Mouse (Mus musculus): ENCODE measurements around the gene Rnf123. TPM values are rescaled to one million over a fixed set of nuclear protein-coding genes. Genes with fewer than 3 reads are reported as not detected.
A peak's percentile ranks its signal among the peaks of the same experiment; 100 is the strongest.

The Rnf123 gene
- polyA plus RNA-seq, 1 experiment = 82.8 TPM

DNA sequence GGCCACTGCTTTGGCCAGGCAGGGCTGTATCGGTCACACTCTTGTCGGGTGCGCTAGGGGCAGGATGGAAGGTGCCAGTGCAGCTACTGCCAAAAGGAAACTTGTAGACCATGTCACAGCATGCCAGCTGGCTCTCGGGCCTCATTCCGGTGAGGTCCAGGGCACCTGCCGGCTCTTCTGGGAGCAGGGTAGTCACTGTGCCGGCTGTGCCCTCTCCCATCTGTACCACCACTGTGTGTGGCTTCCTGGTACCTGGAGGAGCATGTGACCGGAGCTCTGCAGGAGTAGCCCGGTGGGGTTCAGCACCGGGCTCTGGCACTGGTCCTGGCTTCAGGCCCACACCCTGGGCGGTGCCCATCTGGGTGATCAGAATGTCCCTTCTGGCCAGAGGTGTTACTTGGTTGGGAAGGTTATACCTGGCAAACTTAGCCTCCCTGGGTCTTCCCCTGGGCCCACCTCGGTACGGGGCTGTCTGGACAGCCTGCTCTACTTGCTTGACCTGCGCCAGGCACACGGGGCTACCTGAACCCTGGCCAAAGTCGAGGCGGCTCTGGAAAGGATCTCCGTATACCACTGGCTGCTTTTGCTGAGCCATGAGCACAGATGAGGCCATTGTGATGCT is 29.7 kb upstream of the Rnf123 start:
- Histone ChIP-seq H3K4me1 (ENCODE audit: control insufficient read depth, insufficient read depth, low read length) (peaks cover 14% of the 10 kb centered on the region), H3K36me3 (ENCODE audit: control insufficient read depth, insufficient read depth, low read length) (no peaks in the 10 kb centered on the region), H3K27ac (ENCODE audit: control insufficient read depth, insufficient read depth, low read depth, low read length) (no peak overlapping the region), H3K27me3 (ENCODE audit: control insufficient read depth, insufficient read depth, low read length) (no peaks in the 10 kb centered on the region), H3K4me3 (ENCODE audit: control insufficient read depth, low read depth, low read length) (no peak overlapping the region)
- no peak for TF ChIP-seq CTCF (IDR thresholded peaks at IDR 0.05; ENCODE audit: control insufficient read depth, insufficient read depth, insufficient replicate concordance, low read depth, low read length)
- no peak for TF ChIP-seq POLR2A (IDR thresholded peaks at IDR 0.05; ENCODE audit: control insufficient read depth, low read depth, low read length)

DNA sequence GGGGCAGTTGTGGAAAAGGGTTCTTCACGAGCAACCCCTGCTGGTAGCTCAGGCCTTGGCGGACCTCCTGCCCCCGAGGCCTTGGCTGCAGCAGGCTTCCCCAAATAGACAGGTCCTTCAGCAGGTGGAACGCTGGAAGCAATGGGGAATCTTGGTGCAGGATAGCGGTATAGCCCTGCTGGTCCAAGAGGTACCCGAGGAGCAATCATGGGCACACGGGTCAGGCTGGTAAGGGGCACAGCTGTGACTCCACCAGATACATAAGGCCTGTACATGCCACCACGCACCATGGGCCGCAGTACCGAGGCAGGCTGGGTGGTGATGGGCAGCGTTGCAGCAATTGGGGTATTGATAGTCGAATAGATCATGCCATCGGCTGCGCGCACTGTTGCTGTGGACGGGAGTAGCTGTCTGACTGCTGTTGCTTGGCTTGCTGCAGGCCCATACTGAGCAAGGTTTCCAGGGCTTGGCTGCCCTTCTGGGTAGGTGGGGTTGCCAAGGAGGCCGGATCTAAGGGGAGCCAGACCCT is 28.5 kb upstream of the Rnf123 start:
- H3K27me3 ChIP-seq (ENCODE audit: control insufficient read depth, insufficient read depth, low read length) = no peaks in the 10 kb centered on the region
- no peak overlapping the region for H3K27ac ChIP-seq (ENCODE audit: control insufficient read depth, insufficient read depth, low read depth, low read length)
- peaks cover 22% of the 10 kb centered on the region for H3K4me1 ChIP-seq (ENCODE audit: control insufficient read depth, insufficient read depth, low read length)
- no peak for TF ChIP-seq POLR2A (IDR thresholded peaks at IDR 0.05; ENCODE audit: control insufficient read depth, low read depth, low read length)
- TF ChIP-seq CTCF (IDR thresholded peaks at IDR 0.05; ENCODE audit: control insufficient read depth, insufficient read depth, insufficient replicate concordance, low read depth, low read length) = no peak
- H3K36me3 ChIP-seq (ENCODE audit: control insufficient read depth, insufficient read depth, low read length) = no peaks in the 10 kb centered on the region
- no peak overlapping the region for H3K4me3 ChIP-seq (ENCODE audit: control insufficient read depth, low read depth, low read length)

DNA sequence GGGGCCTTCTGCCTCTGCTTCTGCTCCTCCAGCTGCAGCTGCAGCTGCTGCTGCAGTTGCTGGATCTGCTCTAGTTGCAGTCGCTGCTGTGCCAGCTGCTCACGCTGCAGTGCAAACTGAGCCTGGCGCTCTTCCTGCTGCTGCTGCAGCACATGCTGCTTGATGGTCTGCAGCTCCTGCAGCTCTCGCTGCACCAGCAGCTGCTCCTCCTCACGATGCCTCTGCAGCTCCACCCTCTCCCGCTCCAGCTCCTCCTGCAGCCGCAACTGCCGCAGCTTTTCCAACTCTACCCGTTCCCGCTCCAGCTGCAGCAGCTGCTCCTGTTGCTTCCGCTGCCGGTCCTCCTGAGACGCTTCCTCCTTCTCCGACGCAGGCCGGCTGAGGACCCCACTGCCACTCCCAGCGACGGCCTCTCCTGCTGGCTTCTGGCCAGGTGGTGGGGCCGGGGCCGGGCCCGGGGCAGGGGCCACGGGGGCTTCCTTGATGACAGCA is 28.0 kb upstream of the Rnf123 start:
- Histone ChIP-seq H3K27ac (ENCODE audit: control insufficient read depth, insufficient read depth, low read depth, low read length) (no peak overlapping the region), H3K27me3 (ENCODE audit: control insufficient read depth, insufficient read depth, low read length) (no peaks in the 10 kb centered on the region), H3K4me1 (ENCODE audit: control insufficient read depth, insufficient read depth, low read length) (peaks cover 26% of the 10 kb centered on the region), H3K4me3 (ENCODE audit: control insufficient read depth, low read depth, low read length) (no peak overlapping the region), H3K36me3 (ENCODE audit: control insufficient read depth, insufficient read depth, low read length) (no peaks in the 10 kb centered on the region)
- no peak for TF ChIP-seq CTCF (IDR thresholded peaks at IDR 0.05; ENCODE audit: control insufficient read depth, insufficient read depth, insufficient replicate concordance, low read depth, low read length)
- TF ChIP-seq POLR2A (IDR thresholded peaks at IDR 0.05; ENCODE audit: control insufficient read depth, low read depth, low read length) = no peak

DNA sequence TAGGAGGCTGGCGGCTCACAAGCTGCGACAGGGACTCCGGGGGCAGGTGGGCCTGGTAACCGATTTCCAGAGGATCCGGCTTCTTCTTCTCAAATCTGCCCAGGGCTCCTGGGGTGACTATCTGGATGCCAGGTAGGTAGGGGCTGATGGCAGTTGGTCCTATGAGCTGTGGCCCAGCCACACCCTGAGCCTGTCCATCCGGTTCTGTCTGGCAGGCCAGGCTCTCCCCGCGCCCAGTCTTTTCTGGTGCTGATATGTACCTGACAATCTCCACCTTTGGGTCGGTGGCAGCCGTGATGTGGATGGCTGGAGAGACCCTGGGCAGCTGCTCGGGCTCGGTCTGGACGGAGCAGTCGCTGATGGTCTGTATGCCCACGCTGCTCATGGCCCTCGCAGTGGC is 27.0 kb upstream of the Rnf123 start:
- Histone ChIP-seq H3K4me1 (ENCODE audit: control insufficient read depth, insufficient read depth, low read length) (peaks cover 25% of the 10 kb centered on the region), H3K27me3 (ENCODE audit: control insufficient read depth, insufficient read depth, low read length) (no peaks in the 10 kb centered on the region), H3K4me3 (ENCODE audit: control insufficient read depth, low read depth, low read length) (no peak overlapping the region), H3K27ac (ENCODE audit: control insufficient read depth, insufficient read depth, low read depth, low read length) (no peak overlapping the region), H3K36me3 (ENCODE audit: control insufficient read depth, insufficient read depth, low read length) (no peaks in the 10 kb centered on the region)
- TF ChIP-seq POLR2A (IDR thresholded peaks at IDR 0.05; ENCODE audit: control insufficient read depth, low read depth, low read length) = no peak
- no peak for TF ChIP-seq CTCF (IDR thresholded peaks at IDR 0.05; ENCODE audit: control insufficient read depth, insufficient read depth, insufficient replicate concordance, low read depth, low read length)

DNA sequence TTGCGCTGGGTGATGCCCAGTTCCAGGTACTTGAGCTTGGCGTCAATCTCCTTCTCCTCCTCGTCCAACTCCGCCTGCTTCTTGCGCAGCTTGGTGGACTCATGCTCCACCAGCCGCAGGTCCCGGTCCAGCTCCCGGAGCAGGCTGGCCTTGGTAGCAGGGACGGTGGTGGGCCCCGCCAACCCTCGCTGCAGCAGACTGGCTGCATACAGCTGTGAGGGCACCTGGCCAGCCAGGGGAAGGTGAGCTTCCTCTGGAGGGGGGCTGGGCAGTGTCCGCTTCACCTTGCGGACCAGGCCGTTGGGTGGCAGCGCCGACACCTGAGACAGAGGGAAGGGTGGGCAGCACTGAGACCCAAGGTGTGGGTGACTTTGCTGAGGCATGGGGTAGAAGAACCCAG is 24.7 kb upstream of the Rnf123 start:
- H3K4me3 ChIP-seq (ENCODE audit: control insufficient read depth, low read depth, low read length) = no peak overlapping the region
- H3K4me1 ChIP-seq (ENCODE audit: control insufficient read depth, insufficient read depth, low read length) = peaks cover 12% of the 10 kb centered on the region
- no peaks in the 10 kb centered on the region for H3K36me3 ChIP-seq (ENCODE audit: control insufficient read depth, insufficient read depth, low read length)
- no peak overlapping the region for H3K27ac ChIP-seq (ENCODE audit: control insufficient read depth, insufficient read depth, low read depth, low read length)
- H3K27me3 ChIP-seq (ENCODE audit: control insufficient read depth, insufficient read depth, low read length) = no peaks in the 10 kb centered on the region
- TF ChIP-seq CTCF (IDR thresholded peaks at IDR 0.05; ENCODE audit: control insufficient read depth, insufficient read depth, insufficient replicate concordance, low read depth, low read length) (no peak), POLR2A (IDR thresholded peaks at IDR 0.05; ENCODE audit: control insufficient read depth, low read depth, low read length) (no peak)

DNA sequence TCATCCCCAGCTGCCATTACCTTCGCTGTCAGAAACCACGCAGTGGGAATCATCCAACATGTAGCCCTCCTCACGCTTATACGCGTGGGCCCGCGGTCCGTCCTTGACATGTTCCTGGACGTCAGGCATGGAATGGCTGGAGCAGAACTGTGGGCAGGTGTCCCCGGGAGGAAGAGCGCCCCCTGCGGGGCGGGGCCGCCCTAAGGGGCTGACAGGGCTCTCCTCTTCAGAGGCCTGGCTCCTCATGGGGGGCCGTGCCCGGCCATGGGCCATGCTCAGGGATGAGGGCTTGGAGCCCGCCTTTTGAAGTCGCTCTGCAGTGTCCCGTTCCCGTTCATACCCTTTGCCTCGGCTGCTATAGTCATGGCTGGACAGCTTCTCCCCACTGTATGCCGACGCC is 22.9 kb upstream of the Rnf123 start:
- Histone ChIP-seq H3K36me3 (ENCODE audit: control insufficient read depth, insufficient read depth, low read length) (no peaks in the 10 kb centered on the region), H3K4me3 (ENCODE audit: control insufficient read depth, low read depth, low read length) (peak overlapping the region; percentile 44), H3K27ac (ENCODE audit: control insufficient read depth, insufficient read depth, low read depth, low read length) (no peak overlapping the region), H3K4me1 (ENCODE audit: control insufficient read depth, insufficient read depth, low read length) (peaks cover 12% of the 10 kb centered on the region), H3K27me3 (ENCODE audit: control insufficient read depth, insufficient read depth, low read length) (no peaks in the 10 kb centered on the region)
- TF ChIP-seq POLR2A (IDR thresholded peaks at IDR 0.05; ENCODE audit: control insufficient read depth, low read depth, low read length) = no peak
- TF ChIP-seq CTCF (IDR thresholded peaks at IDR 0.05; ENCODE audit: control insufficient read depth, insufficient read depth, insufficient replicate concordance, low read depth, low read length) = peak; percentile 29; the same call in 1 of the 2 replicates

DNA sequence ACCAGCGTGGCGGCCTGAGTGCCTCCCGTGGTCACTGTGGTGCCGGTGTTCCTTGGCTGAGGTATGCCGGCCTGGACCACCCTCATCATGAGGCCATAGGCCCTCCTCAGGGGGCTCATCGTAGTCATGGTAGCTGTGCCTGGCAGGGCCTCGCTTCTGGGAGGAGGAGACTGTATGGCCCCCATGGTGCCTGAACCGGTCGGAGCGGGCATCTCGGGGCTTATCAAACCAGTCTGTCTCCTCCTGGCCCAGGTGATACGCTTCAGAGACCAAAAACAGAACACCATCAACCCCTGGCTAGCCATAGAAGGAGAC is 22.4 kb upstream of the Rnf123 start:
- Histone ChIP-seq H3K4me1 (ENCODE audit: control insufficient read depth, insufficient read depth, low read length) (peaks cover 12% of the 10 kb centered on the region), H3K36me3 (ENCODE audit: control insufficient read depth, insufficient read depth, low read length) (no peaks in the 10 kb centered on the region), H3K27ac (ENCODE audit: control insufficient read depth, insufficient read depth, low read depth, low read length) (no peak overlapping the region), H3K4me3 (ENCODE audit: control insufficient read depth, low read depth, low read length) (no peak overlapping the region), H3K27me3 (ENCODE audit: control insufficient read depth, insufficient read depth, low read length) (no peaks in the 10 kb centered on the region)
- TF ChIP-seq CTCF (IDR thresholded peaks at IDR 0.05; ENCODE audit: control insufficient read depth, insufficient read depth, insufficient replicate concordance, low read depth, low read length) = no peak
- TF ChIP-seq POLR2A (IDR thresholded peaks at IDR 0.05; ENCODE audit: control insufficient read depth, low read depth, low read length) = no peak
